Mouse (Mus musculus) forebrain, embryonic 15.5 days (tissue): ENCODE results near the gene Eci1. TPM values are rescaled to one million over a fixed set of nuclear protein-coding genes. Genes with fewer than 3 reads are reported as not detected.

Source experiments
- polyA plus RNA-seq: library from polyadenylated mRNA; unstranded; fragments of >200 nt; fragmentation: Nextera tagmentation; extraction: Ambion mirVana; gene quantifications from 2 replicates; pipeline ENCODE4 v1.2.1, GENCODE M21; 2015

Gene Eci1
- polyA plus RNA-seq, 1 experiment from 2014 or later: 40.7 TPM

Other genes with a start within 250 kb of the Eci1 start
- gene Tbc1d24, start 221.1 kb upstream of the Eci1 start, polyA plus RNA-seq: 18.8 and 19.5 TPM in 2 replicates
- gene Ntn3, start 217.1 kb upstream of the Eci1 start, polyA plus RNA-seq: 4.9 and 5.2 TPM in 2 replicates
- 13.0 and 13.5 TPM in 2 replicates for gene Tedc2, start 205.8 kb upstream of the Eci1 start, polyA plus RNA-seq
- gene Ccnf, start 175.2 kb upstream of the Eci1 start, polyA plus RNA-seq: 30.1 and 32.7 TPM in 2 replicates
- 0.22 TPM in 1 of 2 replicates, not detected in the other for gene Abca17, start 75.6 kb upstream of the Eci1 start, polyA plus RNA-seq
- gene Abca3, start 74.7 kb upstream of the Eci1 start, polyA plus RNA-seq: 21.5 and 21.7 TPM in 2 replicates
- gene Rnps1, start 12.1 kb upstream of the Eci1 start, polyA plus RNA-seq: 360 and 364 TPM in 2 replicates
- gene Dnase1l2, start 16.5 kb downstream of the Eci1 start, polyA plus RNA-seq: 5.7 and 6.6 TPM in 2 replicates
- gene E4f1, start 43.7 kb downstream of the Eci1 start, polyA plus RNA-seq: 44.0 and 44.9 TPM in 2 replicates
- gene Pgp, start 43.8 kb downstream of the Eci1 start, polyA plus RNA-seq: 51.0 and 54.0 TPM in 2 replicates
- gene Bricd5, start 47.2 kb downstream of the Eci1 start, polyA plus RNA-seq: 0.40 TPM in 1 of 2 replicates, not detected in the other
- 35.2 and 36.4 TPM in 2 replicates for gene Mlst8, start 52.4 kb downstream of the Eci1 start, polyA plus RNA-seq
- 25.6 and 26.4 TPM in 2 replicates for gene Caskin1, start 62.0 kb downstream of the Eci1 start, polyA plus RNA-seq
- gene Traf7, start 101.3 kb downstream of the Eci1 start, polyA plus RNA-seq: 107 and 112 TPM in 2 replicates
- gene Rab26, start 107.6 kb downstream of the Eci1 start, polyA plus RNA-seq: 5.7 and 6.6 TPM in 2 replicates
- gene Pkd1, start 123.2 kb downstream of the Eci1 start, polyA plus RNA-seq: 17.1 and 22.9 TPM in 2 replicates
- gene Tsc2, start 206.0 kb downstream of the Eci1 start, polyA plus RNA-seq: 68.7 and 75.6 TPM in 2 replicates
- gene Nthl1, start 206.0 kb downstream of the Eci1 start, polyA plus RNA-seq: 12.5 and 12.7 TPM in 2 replicates
- gene Slc9a3r2, start 223.7 kb downstream of the Eci1 start, polyA plus RNA-seq: 26.7 and 27.6 TPM in 2 replicates
- gene Npw, start 231.8 kb downstream of the Eci1 start, polyA plus RNA-seq: not detected in 2 replicates
- 19.1 and 20.9 TPM in 2 replicates for gene Zfp598, start 243.0 kb downstream of the Eci1 start, polyA plus RNA-seq